Mouse (Mus musculus) CH12.LX (cell line): ENCODE results near the gene Snhg11. TPM values are rescaled to one million over a fixed set of nuclear protein-coding genes. Genes with fewer than 3 reads are reported as not detected.
"Not testable (repeated sequence)": the region's sequence is repeated elsewhere in the genome, so short reads cannot be mapped to it uniquely, and the experiment has no call there.

Experiments used
- DNase-seq: peaks from one replicate; pipeline ENCODE4 v3.0.0-alpha.2; 2013; ENCODE audit errors: extremely low read depth
- H3K27ac ChIP-seq: 2 replicates; pipeline ENCODE4 v1.5.1; 2012; ENCODE audit warnings: low read depth, mild to moderate bottlenecking, control low read depth, moderate library complexity; ENCODE audit not compliant: insufficient read depth
- H3K27me3 ChIP-seq: replicated peaks from 2 replicates; pipeline ENCODE3; 2012; ENCODE audit warnings: inconsistent platforms
- H3K36me3 ChIP-seq, 2 experiments: replicated peaks in 1 of 2; 2 replicates each; pipeline versions ENCODE3 to v1.6.1; 2012; ENCODE audit warnings: inconsistent platforms in 1 of 2, low read length in 1 of 2, mild to moderate bottlenecking in 1 of 2, mixed read lengths in 1 of 2, moderate library complexity in 1 of 2; ENCODE audit not compliant: control insufficient read depth in 1 of 2, insufficient read depth in 1 of 2
- H3K4me1 ChIP-seq, 2 experiments: 2 replicates each; pipeline ENCODE4 v1.6.1; 2012; ENCODE audit warnings: inconsistent platforms in 1 of 2, moderate library complexity in 1 of 2; ENCODE audit not compliant: insufficient read depth in 2 of 2, control insufficient read depth in 1 of 2
- H3K4me2 ChIP-seq: 2 replicates; pipeline ENCODE4 v1.6.1; 2012; ENCODE audit warnings: low read depth, mild to moderate bottlenecking, control low read depth; ENCODE audit not compliant: poor library complexity, insufficient read depth, severe bottlenecking
- H3K4me3 ChIP-seq, 3 experiments: fragments of 150-350 bp in 1 of 3; sonication (generic) in 1 of 3; replicated peaks in 1 of 3; 2 replicates each; pipeline versions ENCODE3 to v1.5.1; 2011 to 2012; ENCODE audit warnings: low read depth in 2 of 3, low read length in 2 of 3, mild to moderate bottlenecking in 2 of 3, moderate library complexity in 2 of 3, control low read depth in 1 of 3, improper control_type of control experiment in 1 of 3, inconsistent platforms in 1 of 3, mixed read lengths in 1 of 3; ENCODE audit not compliant: poor library complexity in 1 of 3
- H3K79me2 ChIP-seq: replicated peaks from 2 replicates; pipeline ENCODE4 v1.6.1; 2012; ENCODE audit warnings: mild to moderate bottlenecking, moderate library complexity; ENCODE audit not compliant: control insufficient read depth, poor library complexity, insufficient read depth, severe bottlenecking; ENCODE audit errors: extremely low read depth
- H3K9ac ChIP-seq: 2 replicates; pipeline ENCODE4 v1.6.1; 2012; ENCODE audit warnings: low read depth, mild to moderate bottlenecking, control low read depth, moderate library complexity; ENCODE audit not compliant: insufficient read depth
- H3K9me3 ChIP-seq: replicated peaks from 2 replicates; pipeline ENCODE3; 2012; ENCODE audit warnings: low read length, inconsistent platforms, mixed read lengths
- CTCF ChIP-seq, 2 experiments: IDR thresholded peaks in 1 of 2; conservative IDR thresholded peaks in 1 of 2; 2 replicates each; pipeline ENCODE4 v1.5.1; 2011 to 2012; ENCODE audit warnings: low read depth in 2 of 2, low read length in 2 of 2, improper control_type of control experiment in 1 of 2, inconsistent platforms in 1 of 2, mild to moderate bottlenecking in 1 of 2, moderate library complexity in 1 of 2
- E2F4 ChIP-seq: IDR thresholded peaks from 2 replicates; pipeline ENCODE4 v1.6.1; 2011; ENCODE audit warnings: low read depth, low read length, improper control_type of control experiment; ENCODE audit not compliant: insufficient replicate concordance
- EP300 ChIP-seq: IDR thresholded peaks from 2 replicates; pipeline ENCODE4 v1.6.1; 2011; ENCODE audit warnings: low read length, improper control_type of control experiment
- ETS1 ChIP-seq: conservative IDR thresholded peaks from 2 replicates; pipeline ENCODE4 v1.6.1; 2012; ENCODE audit warnings: low read depth, mild to moderate bottlenecking, inconsistent platforms, low read length, improper control_type of control experiment, moderate library complexity
- MAX ChIP-seq: IDR thresholded peaks from 2 replicates; pipeline ENCODE4 v1.6.1; 2011; ENCODE audit warnings: low read length, improper control_type of control experiment
- MEF2A ChIP-seq: IDR thresholded peaks from 2 replicates; pipeline ENCODE4 v1.6.1; 2014; ENCODE audit warnings: low read depth, mild to moderate bottlenecking, inconsistent platforms, low read length, improper control_type of control experiment, borderline replicate concordance
- NELFE ChIP-seq: IDR thresholded peaks from 2 replicates; pipeline ENCODE4 v1.6.1; 2011; ENCODE audit warnings: low read depth, low read length, improper control_type of control experiment
- NRF1 ChIP-seq: IDR thresholded peaks from 2 replicates; pipeline ENCODE4 v1.6.1; 2014; ENCODE audit warnings: low read depth, mild to moderate bottlenecking, inconsistent platforms, low read length, improper control_type of control experiment, moderate library complexity
- POLR2A ChIP-seq: IDR thresholded peaks from 2 replicates; pipeline ENCODE4 v1.6.1; 2011; ENCODE audit warnings: low read depth, mild to moderate bottlenecking, improper control_type of control experiment, low read length
- RAD21 ChIP-seq: IDR thresholded peaks from 2 replicates; pipeline ENCODE4 v1.6.1; 2011; ENCODE audit warnings: low read depth, mild to moderate bottlenecking, low read length, improper control_type of control experiment, moderate library complexity
- RCOR1 ChIP-seq: conservative IDR thresholded peaks from 2 replicates; pipeline ENCODE4 v1.6.1; 2012; ENCODE audit warnings: low read depth, mild to moderate bottlenecking, inconsistent platforms, low read length, improper control_type of control experiment
- SMC3 ChIP-seq: IDR thresholded peaks from 2 replicates; pipeline ENCODE4 v1.6.1; 2011; ENCODE audit warnings: low read depth, low read length, improper control_type of control experiment
- TBP ChIP-seq: conservative IDR thresholded peaks from 2 replicates; pipeline ENCODE4 v1.6.1; 2011; ENCODE audit warnings: low read depth, low read length, improper control_type of control experiment
- USF1 ChIP-seq: IDR thresholded peaks from 2 replicates; pipeline ENCODE4 v1.6.1; 2014; ENCODE audit warnings: low read depth, mild to moderate bottlenecking, inconsistent platforms, low read length, improper control_type of control experiment
- ZC3H11A ChIP-seq: IDR thresholded peaks from 2 replicates; pipeline ENCODE4 v1.6.1; 2012; ENCODE audit warnings: low read depth, mild to moderate bottlenecking, inconsistent platforms, low read length, improper control_type of control experiment
- ZMIZ1 ChIP-seq: IDR thresholded peaks from 2 replicates; pipeline ENCODE4 v1.6.1; 2012; ENCODE audit warnings: low read depth, mild to moderate bottlenecking, inconsistent platforms, low read length, improper control_type of control experiment
- ZNF384 ChIP-seq: IDR thresholded peaks from 2 replicates; pipeline ENCODE4 v1.6.1; 2012; ENCODE audit warnings: low read depth, low read length, improper control_type of control experiment, inconsistent platforms
- dilution Hi-C: fragments of 300-500 bp; cut with MboI; formaldehyde crosslinking; loops from 2 replicates; pipeline ENCODE4 v1.14.3; 2020; ENCODE audit warnings: low sequenced_read_pairs; ENCODE audit not compliant: extremely low pct_unique_long_range_greater_than_20kb, extremely low pct_ligation_motif_present
- in situ Hi-C: fragments of 300-500 bp; cut with MboI; formaldehyde crosslinking; loops from 3 replicates; pipeline ENCODE4 v1.14.3; 2019; ENCODE audit warnings: low sequenced_read_pairs, low pct_ligation_motif_present, low pct_unique_long_range_greater_than_20kb, mixed read lengths
- polyA plus RNA-seq: library from polyadenylated mRNA; unstranded; fragments of >175 nt; gene quantifications from 2 replicates; pipeline ENCODE4 v1.2.1, GENCODE M21; 2012; ENCODE audit warnings: low read depth; ENCODE audit not compliant: insufficient read length
- total RNA-seq, 2 experiments: library from RNA; depleted of rRNA; stranded (reverse); fragments of 300-350 nt in 1 of 2; fragments of >200 nt in 1 of 2; gene quantifications; 2 replicates each; pipeline ENCODE4 v1.2.3; 2012 to 2014

Snhg11 gene
- total and polyA plus RNA-seq, 3 experiments: 0.04 to 0.13 TPM; not detected in 1

DNA sequence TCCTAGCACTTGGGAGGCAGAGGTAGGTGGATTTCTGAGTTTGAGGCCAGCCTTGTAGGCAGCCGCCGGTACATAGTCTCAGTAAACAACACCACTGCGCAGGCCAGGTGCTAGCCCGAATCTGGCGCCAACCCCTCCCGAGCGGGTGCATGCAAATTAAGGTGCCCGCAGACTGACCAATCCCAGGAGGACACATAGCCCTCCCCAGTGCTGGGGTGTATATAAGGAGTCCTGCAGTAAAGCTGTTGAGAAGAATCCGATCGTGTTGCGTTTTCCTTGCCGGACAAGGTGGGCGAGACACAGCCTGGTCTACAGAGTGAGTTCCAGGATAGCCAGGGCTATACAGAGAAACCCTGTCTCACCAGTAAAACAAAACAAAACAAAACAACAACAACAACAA lies 21.7 kb downstream of the Snhg11 start:
- H3K79me2 ChIP-seq, H3K4me2 ChIP-seq, H3K36me3 ChIP-seq, DNase-seq, in situ Hi-C loops, H3K4me1 ChIP-seq, H3K27me3 ChIP-seq, H3K9me3 ChIP-seq, dilution Hi-C loops, H3K27ac ChIP-seq: not testable (repeated sequence)
- Histone ChIP-seq H3K9ac (peak overlapping the region; percentile 58; the same call in 1 of the 2 replicates), H3K4me3 (peak overlapping the region in 2 of 3 experiments; percentile 41 to 59)
- TF ChIP-seq NRF1 (peak; percentile 49), NELFE (0 out of 2 replicates have a peak, but pooled peaks have one; percentile 30), TBP (peak; percentile 80; the same call in 1 of the 2 replicates), POLR2A (peak; percentile 61)

DNA sequence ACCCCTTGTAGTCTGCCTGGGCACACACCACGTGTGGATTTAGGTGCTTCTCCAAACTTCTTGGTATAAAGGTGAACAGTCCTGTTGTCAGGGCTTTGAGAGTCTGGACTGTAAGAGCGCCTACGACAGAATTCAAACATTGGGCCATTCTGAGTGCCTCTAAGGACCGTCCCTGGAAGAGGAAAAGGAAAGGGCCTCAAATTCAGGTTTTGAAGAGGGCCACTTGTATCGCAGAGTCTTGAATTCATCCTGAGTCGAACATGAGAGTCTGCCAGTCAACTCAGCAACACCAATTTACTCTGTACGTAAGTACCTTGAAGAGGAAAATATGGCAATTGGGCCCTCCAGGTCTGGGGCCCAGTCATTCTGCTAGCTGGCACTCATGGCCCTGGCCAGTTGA lies 27.5 kb downstream of the Snhg11 start:
- Histone ChIP-seq H3K9me3 (no peaks in the 10 kb centered on the region), H3K79me2 (no peaks in the 10 kb centered on the region), H3K4me1 (peaks cover 2 to 12% of the 10 kb centered on the region in 2 experiments; a peak in 3 of 4 replicates), H3K36me3 (peaks cover 0 to 6% of the 10 kb centered on the region in 2 experiments), H3K9ac (no peak overlapping the region), H3K27ac (no peak overlapping the region), H3K4me2 (no peak overlapping the region), H3K4me3 (no peak overlapping the region), H3K27me3 (no peaks in the 10 kb centered on the region)
- TF ChIP-seq NRF1: no peak
- TF ChIP-seq MEF2A: no peak
- no peak for TF ChIP-seq ZNF384
- TF ChIP-seq CTCF (conservative IDR thresholded peaks at IDR 0.05 in 1 of 2, IDR thresholded peaks at IDR 0.05 in 1 of 2; ENCODE audit: low read depth in 2 of 2, low read length in 2 of 2): no peak
- TF ChIP-seq SMC3: no peak
- no peak for TF ChIP-seq ZMIZ1
- TF ChIP-seq RCOR1: no peak
- no peak for TF ChIP-seq RAD21
- TF ChIP-seq EP300: no peak
- no peak for TF ChIP-seq ETS1
- TF ChIP-seq USF1: no peak
- TF ChIP-seq ZC3H11A: no peak
- TF ChIP-seq MAX: no peak
- TF ChIP-seq E2F4: no peak
- dilution Hi-C loops (no loop called here), in situ Hi-C loops (no loop called here)
- DNase-seq: no peak
